Mouse (Mus musculus) G1E (cell line): ENCODE measurements around the gene Hivep3.

Experiments used
- CTCF ChIP-seq: IDR thresholded peaks from 2 replicates; pipeline ENCODE4 v1.5.1; 2012; ENCODE audit warnings: low read depth, low read length, inconsistent platforms, mixed read lengths
- GATA1 ChIP-seq: IDR thresholded peaks from 2 replicates; pipeline ENCODE4 v1.6.1; 2012; ENCODE audit warnings: borderline replicate concordance, low read length, inconsistent platforms, mixed read lengths

GRCm38 (mm10) chr4:119962066-119962465 lies 228.5 kb downstream of the Hivep3 start:
- no peak for TF ChIP-seq CTCF
- TF ChIP-seq GATA1 = no peak
